Comparison of ENCODE assay signal across 25 mouse cellular contexts in the genomic region with DNA sequence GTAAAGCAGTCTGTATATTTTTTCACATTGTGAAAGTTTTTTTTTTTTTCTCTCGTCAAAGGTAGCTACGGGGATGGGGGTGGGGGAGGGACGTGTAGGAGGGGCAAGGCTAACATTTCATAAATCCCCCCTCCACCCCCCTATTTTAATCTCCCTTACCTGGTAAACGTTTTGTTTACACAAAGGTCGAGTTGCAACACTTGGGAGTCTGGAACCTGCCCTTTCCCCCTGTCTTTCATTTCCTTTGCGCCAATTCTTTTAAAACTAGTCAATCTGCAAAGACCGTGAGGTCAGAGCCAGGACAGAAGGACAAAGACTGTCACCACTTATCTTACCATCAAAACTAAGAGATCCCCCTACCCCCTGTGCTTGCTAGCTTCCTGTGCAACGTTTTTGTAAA. TPM values are rescaled to one million over a fixed set of nuclear protein-coding genes. Genes with fewer than 3 reads are reported as not detected.
DNase-seq lines count a peak whose midpoint lies in the region; ATAC-seq and TF ChIP-seq lines count a peak whose summit lies in the region.
"Had no signal": no experiment of that assay in that cellular context is flagged by ENCODE, and none has a peak within 500 bp of the region (broad histone marks: within the 10 kb centered on the region; RNA-seq: fewer than 3 reads in every experiment).

No protein-coding gene starts in this region.

- no peaks in the 10 kb centered on the region for H3K9me3 ChIP-seq in lung, embryonic 14.5 days (ENCODE audit: low read depth, low read length)
- H3K9me3 ChIP-seq in embryonic facial prominence, embryonic 11.5 days (replicated peaks; ENCODE audit: control insufficient read depth, low read length) = no peaks in the 10 kb centered on the region
- H3K9me3 ChIP-seq in intestine, embryonic 15.5 days = no peaks in the 10 kb centered on the region
- H3K9me3 ChIP-seq in liver, embryonic 16.5 days (replicated peaks; ENCODE audit: control insufficient read depth, low read length) = no peaks in the 10 kb centered on the region
- H3K9me3 ChIP-seq: forebrain, embryonic 13.5 days; heart, embryonic 15.5 days; limb, embryonic 15.5 days had no signal

- 9% methylated on average over 8 of the region's 8 CpGs for WGBS in lung, embryonic 14.5 days
- WGBS in embryonic facial prominence, embryonic 11.5 days = 12% methylated on average over 8 of the region's 8 CpGs
- WGBS in intestine, embryonic 15.5 days = 19% methylated on average over 8 of the region's 8 CpGs
- 14% methylated on average over 8 of the region's 8 CpGs for WGBS in liver, embryonic 16.5 days (ENCODE audit: insufficient replicate concordance)

- H3K27ac ChIP-seq in lung, embryonic 14.5 days (ENCODE audit: low read depth) = no peak overlapping the region
- no peak overlapping the region for H3K27ac ChIP-seq in embryonic facial prominence, embryonic 11.5 days (replicated peaks; ENCODE audit: low read depth, low read length)
- peak overlapping the region; percentile 74 for H3K27ac ChIP-seq in intestine, embryonic 15.5 days
- H3K27ac ChIP-seq in liver, embryonic 16.5 days (ENCODE audit: low read length) = peak overlapping the region; percentile 72
- H3K27ac ChIP-seq in layer of hippocampus, adult 2 months = no peak overlapping the region
- H3K27ac ChIP-seq: forebrain, embryonic 13.5 days; heart, embryonic 15.5 days; limb, embryonic 15.5 days; macrophage had no signal

- H3K4me1 ChIP-seq in lung, embryonic 14.5 days (ENCODE audit: insufficient read depth) = no peaks in the 10 kb centered on the region
- H3K4me1 ChIP-seq in embryonic facial prominence, embryonic 11.5 days (ENCODE audit: control insufficient read depth, insufficient read depth, low read length) = 0 out of 2 replicates have a peak, but pooled peaks cover 2% of the 10 kb centered on the region
- 0 out of 2 replicates have a peak, but pooled peaks cover 9% of the 10 kb centered on the region for H3K4me1 ChIP-seq in intestine, embryonic 15.5 days (replicated peaks)
- H3K4me1 ChIP-seq in liver, embryonic 16.5 days (ENCODE audit: control insufficient read depth, low read depth, low read length) = peaks cover 3% of the 10 kb centered on the region; the same call in 1 of the 2 replicates
- H3K4me1 ChIP-seq: heart, embryonic 15.5 days had no signal

- no peak overlapping the region for H3K9ac ChIP-seq in lung, embryonic 14.5 days
- H3K9ac ChIP-seq in embryonic facial prominence, embryonic 11.5 days (replicated peaks; ENCODE audit: low read length) = no peak overlapping the region
- no peak overlapping the region for H3K9ac ChIP-seq in intestine, embryonic 15.5 days
- H3K9ac ChIP-seq in liver, embryonic 16.5 days (ENCODE audit: low read depth, low read length) = no peak overlapping the region
- H3K9ac ChIP-seq: forebrain, embryonic 13.5 days; heart, embryonic 15.5 days; limb, embryonic 15.5 days had no signal

- no peak for ATAC-seq in lung, embryonic 14.5 days (ENCODE audit: insufficient read depth)
- ATAC-seq in embryonic facial prominence, embryonic 11.5 days (replicated peaks; ENCODE audit: insufficient number of reproducible peaks, low FRiP score, low TSS enrichment, low read depth) = no peak
- ATAC-seq in intestine, embryonic 15.5 days = 0 out of 2 replicates have a peak, but pooled peaks have one; percentile 14
- peak; percentile 30; the same call in 1 of the 2 replicates for ATAC-seq in liver, embryonic 16.5 days (ENCODE audit: low read depth)
- ATAC-seq: forebrain, embryonic 13.5 days had no signal

- H3K4me3 ChIP-seq in lung, embryonic 14.5 days (ENCODE audit: low read depth, low read length) = no peak overlapping the region
- no peak overlapping the region for H3K4me3 ChIP-seq in embryonic facial prominence, embryonic 11.5 days (ENCODE audit: low read depth, low read length)
- no peak overlapping the region for H3K4me3 ChIP-seq in intestine, embryonic 15.5 days (replicated peaks)
- no peak overlapping the region for H3K4me3 ChIP-seq in liver, embryonic 16.5 days (ENCODE audit: low read depth, low read length)
- H3K4me3 ChIP-seq in layer of hippocampus, adult 2 months = no peak overlapping the region
- H3K4me3 ChIP-seq: forebrain, embryonic 13.5 days; heart, embryonic 15.5 days; limb, embryonic 15.5 days had no signal

- no peak for DNase-seq in lung, embryonic 14.5 days
- no peak for DNase-seq in lung, postnatal 14 days
- peak; percentile 23 for DNase-seq in embryonic facial prominence, embryonic 11.5 days (ENCODE audit: low spot score)
- DNase-seq in B cell, adult 2 months = no peak
- DNase-seq in layer of hippocampus, adult 2 months (ENCODE audit: low spot score in 2 of 2) = no peak
- DNase-seq: adrenal gland, adult 8-10 months; cerebellum, adult 9-10 months; gastrocnemius, postnatal 36 days; kidney, adult 9 months; retina, postnatal 1 day; thymus, postnatal 14 days had no signal

- no peaks in the 10 kb centered on the region for H3K36me3 ChIP-seq in lung, embryonic 14.5 days (ENCODE audit: insufficient read depth)
- H3K36me3 ChIP-seq in embryonic facial prominence, embryonic 11.5 days (replicated peaks; ENCODE audit: control insufficient read depth, insufficient read depth, low read depth, low read length) = no peaks in the 10 kb centered on the region
- H3K36me3 ChIP-seq in intestine, embryonic 15.5 days = no peaks in the 10 kb centered on the region
- no peaks in the 10 kb centered on the region for H3K36me3 ChIP-seq in liver, embryonic 16.5 days (ENCODE audit: control insufficient read depth, insufficient read depth)
- H3K36me3 ChIP-seq: heart, embryonic 15.5 days; limb, embryonic 15.5 days had no signal

- H3K4me2 ChIP-seq in lung, embryonic 14.5 days = 0 out of 2 replicates have a peak overlapping the region, but pooled peaks have one; percentile 18
- H3K4me2 ChIP-seq in embryonic facial prominence, embryonic 11.5 days (ENCODE audit: low read depth, low read length) = peak overlapping the region; percentile 11; the same call in 1 of the 2 replicates
- H3K4me2 ChIP-seq in intestine, embryonic 15.5 days (replicated peaks) = peak overlapping the region; percentile 34
- peak overlapping the region; percentile 22; the same call in 1 of the 2 replicates for H3K4me2 ChIP-seq in liver, embryonic 16.5 days (ENCODE audit: low read depth, low read length)
- H3K4me2 ChIP-seq: forebrain, embryonic 13.5 days; heart, embryonic 15.5 days; limb, embryonic 15.5 days; midbrain, embryonic 11.5 days had no signal

- H3K27me3 ChIP-seq in lung, embryonic 14.5 days (ENCODE audit: insufficient read depth, low read length) = no peaks in the 10 kb centered on the region
- H3K27me3 ChIP-seq in embryonic facial prominence, embryonic 11.5 days (ENCODE audit: control insufficient read depth, insufficient read depth, low read length) = no peaks in the 10 kb centered on the region
- no peaks in the 10 kb centered on the region for H3K27me3 ChIP-seq in intestine, embryonic 15.5 days (replicated peaks)
- no peaks in the 10 kb centered on the region for H3K27me3 ChIP-seq in liver, embryonic 16.5 days (ENCODE audit: control insufficient read depth, insufficient read depth, low read depth, low read length)
- H3K27me3 ChIP-seq: forebrain, embryonic 13.5 days; heart, embryonic 15.5 days; limb, embryonic 15.5 days had no signal

- no peak for TF ChIP-seq CTCF in lung, embryonic 14.5 days (IDR thresholded peaks at IDR 0.05; ENCODE audit: low read depth)
- no peak for TF ChIP-seq CTCF in layer of hippocampus, adult 2 months (conservative IDR thresholded peaks at IDR 0.05)

RNA-seq across cellular contexts. Expression of a gene that starts 23.9 kb away (rescaled TPM):
- not detected in 2 replicates for polyA plus RNA-seq in lung, embryonic 14.5 days (2014; fragmentation: Nextera tagmentation; extraction: Ambion mirVana)
- not detected in 2 replicates for polyA plus RNA-seq in embryonic facial prominence, embryonic 11.5 days (2014; fragmentation: Nextera tagmentation; extraction: Ambion mirVana)
- polyA plus RNA-seq in intestine, embryonic 15.5 days (2015; fragmentation: Nextera tagmentation; extraction: Ambion mirVana) = 14.3 and 18.3 TPM in 2 replicates
- 0.27 TPM in 1 of 2 replicates, not detected in the other for polyA plus RNA-seq in liver, embryonic 16.5 days (2015; fragmentation: Nextera tagmentation; extraction: Ambion mirVana)
- total RNA-seq in layer of hippocampus, adult 2 months (2021) = not detected
- total RNA-seq: adrenal gland, adult 8-10 months; common myeloid progenitor, adult 5-6 weeks; gastrocnemius, postnatal 36 days; heart, adult 8-10 months; hematopoietic stem cell, adult 5-6 weeks; layer of hippocampus, postnatal 25 days; left cerebral cortex, postnatal 25 days; monocyte, adult 5-6 weeks had no signal
- polyA plus RNA-seq: forebrain, embryonic 13.5 days; heart, embryonic 15.5 days; limb, embryonic 15.5 days; macrophage; midbrain, embryonic 11.5 days; neural tube, embryonic 11.5 days had no signal

RNA-seq across cellular contexts. Expression of a gene that starts 34.3 kb away (rescaled TPM):
- polyA plus RNA-seq in lung, embryonic 14.5 days (2014; fragmentation: Nextera tagmentation; extraction: Ambion mirVana) = 1.2 and 1.6 TPM in 2 replicates
- polyA plus RNA-seq in embryonic facial prominence, embryonic 11.5 days (2014; fragmentation: Nextera tagmentation; extraction: Ambion mirVana) = 1.7 and 2.1 TPM in 2 replicates
- polyA plus RNA-seq in intestine, embryonic 15.5 days (2015; fragmentation: Nextera tagmentation; extraction: Ambion mirVana) = 149 and 177 TPM in 2 replicates
- polyA plus RNA-seq in liver, embryonic 16.5 days (2015; fragmentation: Nextera tagmentation; extraction: Ambion mirVana) = 293 and 366 TPM in 2 replicates
- total RNA-seq in layer of hippocampus, adult 2 months (2021) = 10 to 100 TPM in 1 of 2 experiments, 1 to 10 TPM in 1; 8.3 to 10.3 TPM
- total RNA-seq: monocyte, adult 5-6 weeks had no signal
- polyA plus RNA-seq: macrophage had no signal

Comparison
In these comparisons a context has a peak if more than half of its experiments do, and no peak if none do; other contexts are left out.
1. ATAC-seq: peak in intestine, embryonic 15.5 days (single experiment) and liver, embryonic 16.5 days (single experiment); none in lung, embryonic 14.5 days (single experiment) and embryonic facial prominence, embryonic 11.5 days (single experiment).
2. H3K27ac ChIP-seq: peak in intestine, embryonic 15.5 days (single experiment) and liver, embryonic 16.5 days (single experiment); none in lung, embryonic 14.5 days (single experiment), embryonic facial prominence, embryonic 11.5 days (single experiment) and layer of hippocampus, adult 2 months (single experiment).
3. RNA of a gene that starts 23.9 kb away (polyA plus RNA-seq): 14.3 to 18.3 TPM in intestine, embryonic 15.5 days; 0.27 TPM in liver, embryonic 16.5 days, not detected in lung, embryonic 14.5 days and not detected in embryonic facial prominence, embryonic 11.5 days; every median in the first group is over 10 times any median in the second.
4. RNA of a gene that starts 34.3 kb away (polyA plus RNA-seq): 293 to 366 TPM in liver, embryonic 16.5 days and 149 to 177 TPM in intestine, embryonic 15.5 days; 1.7 to 2.1 TPM in embryonic facial prominence, embryonic 11.5 days and 1.2 to 1.6 TPM in lung, embryonic 14.5 days; every median in the first group is over 10 times any median in the second.
5. Peak in every context shown above with its lines, with median percentiles within 50 percentile points of each other: H3K4me2 ChIP-seq.